Mouse (Mus musculus): ENCODE measurements around the gene Hist1h1c. TPM values are rescaled to one million over a fixed set of nuclear protein-coding genes. Genes with fewer than 3 reads are reported as not detected.

Gene Hist1h1c
- polyA plus RNA-seq, 2 experiments, result 46.8 to 72.5 TPM

GRCm38 (mm10) chr13:23778339-23778738, 39.7 kb downstream of the Hist1h1c start:
- TF ChIP-seq CTCF (IDR thresholded peaks at IDR 0.05; ENCODE audit: low read depth) (no peak), EP300 (IDR thresholded peaks at IDR 0.05; ENCODE audit: low read depth) (no peak)
- 69% methylated on average over 7 of the region's 7 CpGs for WGBS (ENCODE audit: insufficient replicate concordance)
- no peaks in the 10 kb centered on the region for H3K36me3 ChIP-seq (replicated peaks; ENCODE audit: control insufficient read depth, insufficient read depth, low read depth)
- H3K27ac ChIP-seq, result no peak overlapping the region
- no peak overlapping the region for H3K4me2 ChIP-seq (ENCODE audit: low read depth)
- no peak overlapping the region for H3K9ac ChIP-seq (replicated peaks)
- no peak for DNase-seq (ENCODE audit: low read depth in 3 of 3, low spot score in 3 of 3)
- no peak overlapping the region for H3K4me3 ChIP-seq (ENCODE audit: insufficient read depth in 1 of 2, low read depth in 2 of 2, low read length in 2 of 2)
- ATAC-seq (ENCODE audit: insufficient read depth), result no peak
- H3K27me3 ChIP-seq (ENCODE audit: control insufficient read depth, insufficient read depth, low read length), result no peaks in the 10 kb centered on the region
- H3K9me3 ChIP-seq (ENCODE audit: control insufficient read depth, low read length), result no peaks in the 10 kb centered on the region
- H3K4me1 ChIP-seq (replicated peaks; ENCODE audit: control insufficient read depth in 2 of 2, insufficient read depth in 2 of 2, low read length in 1 of 2), result peaks cover 2 to 20% of the 10 kb centered on the region in 2 experiments; a peak in 3 of 4 replicates

- Histone ChIP-seq H3K36me3 (replicated peaks; ENCODE audit: control insufficient read depth, insufficient read depth, low read depth) (no peaks in the 10 kb centered on the region), H3K27me3 (ENCODE audit: control insufficient read depth, insufficient read depth, low read length) (no peaks in the 10 kb centered on the region), H3K9ac (replicated peaks) (no peak overlapping the region), H3K4me1 (replicated peaks; ENCODE audit: control insufficient read depth in 2 of 2, insufficient read depth in 2 of 2, low read length in 1 of 2) (peaks cover 0 to 17% of the 10 kb centered on the region in 2 experiments; a peak in 3 of 4 replicates), H3K4me2 (ENCODE audit: low read depth) (no peak overlapping the region), H3K27ac (no peak overlapping the region), H3K9me3 (ENCODE audit: control insufficient read depth, low read length) (no peaks in the 10 kb centered on the region), H3K4me3 (ENCODE audit: insufficient read depth in 1 of 2, low read depth in 2 of 2, low read length in 2 of 2) (no peak overlapping the region)
- ATAC-seq (ENCODE audit: insufficient read depth), result 0 out of 2 replicates have a peak, but pooled peaks have one; percentile 21
- DNase-seq (ENCODE audit: low read depth in 3 of 3, low spot score in 3 of 3), result no peak
- TF ChIP-seq CTCF (IDR thresholded peaks at IDR 0.05; ENCODE audit: low read depth) (no peak), EP300 (IDR thresholded peaks at IDR 0.05; ENCODE audit: low read depth) (no peak)
- WGBS (ENCODE audit: insufficient replicate concordance), result 43% methylated on average over 4 of the region's 4 CpGs
Measured at GRCm38 (mm10) chr13:23779025-23779424, 40.4 kb downstream of the Hist1h1c start.

Small RNA genes lying within 50 kb of the gene (microRNA-seq; reads per million reads assigned to microRNA genes)
- gene Gm44314, result not detected
- not detected for gene Gm44484

Other genes starting within 250 kb of the Hist1h1c start
Only the 30 nearest of the 37 such genes appear.
- gene Hist1h3f, start 194.8 kb upstream of the Hist1h1c start, polyA plus RNA-seq (2012; rRNA removed), result 5.1 and 13.6 TPM in 2 replicates
- gene Hist1h3f, start 194.8 kb upstream of the Hist1h1c start, polyA plus RNA-seq (2014; fragmentation: Nextera tagmentation; extraction: Ambion mirVana), result 1.00 and 1.1 TPM in 2 replicates
- 4.9 and 17.8 TPM in 2 replicates for gene Hist1h4f, start 187.2 kb upstream of the Hist1h1c start, polyA plus RNA-seq (2012; rRNA removed)
- gene Hist1h4f, start 187.2 kb upstream of the Hist1h1c start, polyA plus RNA-seq (2014; fragmentation: Nextera tagmentation; extraction: Ambion mirVana), result 0.75 and 1.6 TPM in 2 replicates
- gene Hist1h1d, start 185.5 kb upstream of the Hist1h1c start, polyA plus RNA-seq (2012; rRNA removed), result 0.54 and 0.70 TPM in 2 replicates
- 1.2 and 1.6 TPM in 2 replicates for gene Hist1h1d, start 185.5 kb upstream of the Hist1h1c start, polyA plus RNA-seq (2014; fragmentation: Nextera tagmentation; extraction: Ambion mirVana)
- gene Hist1h3e, start 176.4 kb upstream of the Hist1h1c start, polyA plus RNA-seq (2012; rRNA removed), result 25.4 and 53.3 TPM in 2 replicates
- gene Hist1h3e, start 176.4 kb upstream of the Hist1h1c start, polyA plus RNA-seq (2014; fragmentation: Nextera tagmentation; extraction: Ambion mirVana), result 3.9 and 5.1 TPM in 2 replicates
- gene Hist1h2ae, start 167.6 kb upstream of the Hist1h1c start, polyA plus RNA-seq (2012; rRNA removed), result 10.8 and 14.3 TPM in 2 replicates
- 150 and 151 TPM in 2 replicates for gene Hist1h2ae, start 167.6 kb upstream of the Hist1h1c start, polyA plus RNA-seq (2014; fragmentation: Nextera tagmentation; extraction: Ambion mirVana)
- 42.1 and 55.9 TPM in 2 replicates for gene Hist1h2bg, start 167.4 kb upstream of the Hist1h1c start, polyA plus RNA-seq (2012; rRNA removed)
- gene Hist1h2bg, start 167.4 kb upstream of the Hist1h1c start, polyA plus RNA-seq (2014; fragmentation: Nextera tagmentation; extraction: Ambion mirVana), result 6.9 and 10.2 TPM in 2 replicates
- gene Hist1h2bf, start 164.6 kb upstream of the Hist1h1c start, polyA plus RNA-seq (2012; rRNA removed), result 15.9 and 35.2 TPM in 2 replicates
- gene Hist1h2bf, start 164.6 kb upstream of the Hist1h1c start, polyA plus RNA-seq (2014; fragmentation: Nextera tagmentation; extraction: Ambion mirVana), result 3.4 and 4.4 TPM in 2 replicates
- 10.4 and 25.5 TPM in 2 replicates for gene Hist1h2ad, start 164.4 kb upstream of the Hist1h1c start, polyA plus RNA-seq (2012; rRNA removed)
- gene Hist1h2ad, start 164.4 kb upstream of the Hist1h1c start, polyA plus RNA-seq (2014; fragmentation: Nextera tagmentation; extraction: Ambion mirVana), result 4.7 and 5.1 TPM in 2 replicates
- 20.4 and 27.3 TPM in 2 replicates for gene Hist1h3d, start 163.0 kb upstream of the Hist1h1c start, polyA plus RNA-seq (2012; rRNA removed)
- 7.1 and 7.2 TPM in 2 replicates for gene Hist1h3d, start 163.0 kb upstream of the Hist1h1c start, polyA plus RNA-seq (2014; fragmentation: Nextera tagmentation; extraction: Ambion mirVana)
- 8.6 and 12.8 TPM in 2 replicates for gene Hist1h4d, start 157.2 kb upstream of the Hist1h1c start, polyA plus RNA-seq (2012; rRNA removed)
- 152 and 155 TPM in 2 replicates for gene Hist1h4d, start 157.2 kb upstream of the Hist1h1c start, polyA plus RNA-seq (2014; fragmentation: Nextera tagmentation; extraction: Ambion mirVana)
- 2.8 and 3.3 TPM in 2 replicates for gene Hist1h2be, start 117.7 kb upstream of the Hist1h1c start, polyA plus RNA-seq (2012; rRNA removed)
- 0.95 and 1.3 TPM in 2 replicates for gene Hist1h2be, start 117.7 kb upstream of the Hist1h1c start, polyA plus RNA-seq (2014; fragmentation: Nextera tagmentation; extraction: Ambion mirVana)
- gene Hist1h1e, start 116.2 kb upstream of the Hist1h1c start, polyA plus RNA-seq (2012; rRNA removed), result 6.3 and 8.0 TPM in 2 replicates
- 23.1 and 24.4 TPM in 2 replicates for gene Hist1h1e, start 116.2 kb upstream of the Hist1h1c start, polyA plus RNA-seq (2014; fragmentation: Nextera tagmentation; extraction: Ambion mirVana)
- 1.5 and 1.8 TPM in 2 replicates for gene Hist1h2ac, start 54.9 kb upstream of the Hist1h1c start, polyA plus RNA-seq (2012; rRNA removed)
- gene Hist1h2ac, start 54.9 kb upstream of the Hist1h1c start, polyA plus RNA-seq (2014; fragmentation: Nextera tagmentation; extraction: Ambion mirVana), result 1.1 and 1.3 TPM in 2 replicates
- 67.1 and 79.7 TPM in 2 replicates for gene Hist1h2bc, start 54.6 kb upstream of the Hist1h1c start, polyA plus RNA-seq (2012; rRNA removed)
- gene Hist1h2bc, start 54.6 kb upstream of the Hist1h1c start, polyA plus RNA-seq (2014; fragmentation: Nextera tagmentation; extraction: Ambion mirVana), result 104 and 106 TPM in 2 replicates
- 0.13 TPM in 1 of 2 replicates, not detected in the other for gene Hist1h1t, start 43.0 kb upstream of the Hist1h1c start, polyA plus RNA-seq (2012; rRNA removed)
- gene Hist1h1t, start 43.0 kb upstream of the Hist1h1c start, polyA plus RNA-seq (2014; fragmentation: Nextera tagmentation; extraction: Ambion mirVana), result not detected in 2 replicates
- gene Hist1h4c, start 40.4 kb upstream of the Hist1h1c start, polyA plus RNA-seq (2012; rRNA removed), result 3.5 and 6.2 TPM in 2 replicates
- 8.5 and 10.1 TPM in 2 replicates for gene Hist1h4c, start 40.4 kb upstream of the Hist1h1c start, polyA plus RNA-seq (2014; fragmentation: Nextera tagmentation; extraction: Ambion mirVana)
- 2.8 and 3.4 TPM in 2 replicates for gene Hfe, start 28.0 kb upstream of the Hist1h1c start, polyA plus RNA-seq (2012; rRNA removed)
- 10.8 and 12.2 TPM in 2 replicates for gene Hfe, start 28.0 kb upstream of the Hist1h1c start, polyA plus RNA-seq (2014; fragmentation: Nextera tagmentation; extraction: Ambion mirVana)
- 48.5 and 88.2 TPM in 2 replicates for gene Hist1h3c, start 6.8 kb downstream of the Hist1h1c start, polyA plus RNA-seq (2012; rRNA removed)
- 3.6 and 5.7 TPM in 2 replicates for gene Hist1h3c, start 6.8 kb downstream of the Hist1h1c start, polyA plus RNA-seq (2014; fragmentation: Nextera tagmentation; extraction: Ambion mirVana)
- 20.0 and 34.0 TPM in 2 replicates for gene Hist1h2bb, start 7.9 kb downstream of the Hist1h1c start, polyA plus RNA-seq (2012; rRNA removed)
- 2.6 and 3.5 TPM in 2 replicates for gene Hist1h2bb, start 7.9 kb downstream of the Hist1h1c start, polyA plus RNA-seq (2014; fragmentation: Nextera tagmentation; extraction: Ambion mirVana)
- 45.2 and 45.3 TPM in 2 replicates for gene Hist1h2ab, start 12.3 kb downstream of the Hist1h1c start, polyA plus RNA-seq (2012; rRNA removed)
- gene Hist1h2ab, start 12.3 kb downstream of the Hist1h1c start, polyA plus RNA-seq (2014; fragmentation: Nextera tagmentation; extraction: Ambion mirVana), result 70.4 and 74.8 TPM in 2 replicates
- 40.0 and 45.7 TPM in 2 replicates for gene Hist1h3b, start 13.5 kb downstream of the Hist1h1c start, polyA plus RNA-seq (2012; rRNA removed)
- 8.9 and 11.4 TPM in 2 replicates for gene Hist1h3b, start 13.5 kb downstream of the Hist1h1c start, polyA plus RNA-seq (2014; fragmentation: Nextera tagmentation; extraction: Ambion mirVana)
- 9.2 and 21.6 TPM in 2 replicates for gene Hist1h4b, start 18.2 kb downstream of the Hist1h1c start, polyA plus RNA-seq (2012; rRNA removed)
- 4.5 and 5.1 TPM in 2 replicates for gene Hist1h4b, start 18.2 kb downstream of the Hist1h1c start, polyA plus RNA-seq (2014; fragmentation: Nextera tagmentation; extraction: Ambion mirVana)
- 4.3 and 11.8 TPM in 2 replicates for gene Hist1h4a, start 22.4 kb downstream of the Hist1h1c start, polyA plus RNA-seq (2012; rRNA removed)
- 0.57 and 0.78 TPM in 2 replicates for gene Hist1h4a, start 22.4 kb downstream of the Hist1h1c start, polyA plus RNA-seq (2014; fragmentation: Nextera tagmentation; extraction: Ambion mirVana)
- gene Hist1h3a, start 23.6 kb downstream of the Hist1h1c start, polyA plus RNA-seq (2012; rRNA removed), result 36.1 and 49.8 TPM in 2 replicates
- 5.8 and 7.5 TPM in 2 replicates for gene Hist1h3a, start 23.6 kb downstream of the Hist1h1c start, polyA plus RNA-seq (2014; fragmentation: Nextera tagmentation; extraction: Ambion mirVana)
- gene Hist1h1a, start 24.9 kb downstream of the Hist1h1c start, polyA plus RNA-seq (2012; rRNA removed), result 7.6 and 11.9 TPM in 2 replicates
- gene Hist1h1a, start 24.9 kb downstream of the Hist1h1c start, polyA plus RNA-seq (2014; fragmentation: Nextera tagmentation; extraction: Ambion mirVana), result 6.3 and 7.4 TPM in 2 replicates
- gene Trim38, start 31.1 kb downstream of the Hist1h1c start, polyA plus RNA-seq (2012; rRNA removed), result 0.06 TPM in 1 of 2 replicates, not detected in the other
- gene Trim38, start 31.1 kb downstream of the Hist1h1c start, polyA plus RNA-seq (2014; fragmentation: Nextera tagmentation; extraction: Ambion mirVana), result not detected in 2 replicates
- gene Slc17a2, start 68.2 kb downstream of the Hist1h1c start, polyA plus RNA-seq (2012; rRNA removed), result 1.00 and 1.1 TPM in 2 replicates
- gene Slc17a2, start 68.2 kb downstream of the Hist1h1c start, polyA plus RNA-seq (2014; fragmentation: Nextera tagmentation; extraction: Ambion mirVana), result 0.77 and 1.3 TPM in 2 replicates
- gene Slc17a3, start 100.6 kb downstream of the Hist1h1c start, polyA plus RNA-seq (2012; rRNA removed), result 3.8 TPM in 2 replicates
- 4.7 and 6.1 TPM in 2 replicates for gene Slc17a3, start 100.6 kb downstream of the Hist1h1c start, polyA plus RNA-seq (2014; fragmentation: Nextera tagmentation; extraction: Ambion mirVana)
- 0.11 and 0.12 TPM in 2 replicates for gene Slc17a1, start 128.9 kb downstream of the Hist1h1c start, polyA plus RNA-seq (2012; rRNA removed)
- 0.08 and 0.25 TPM in 2 replicates for gene Slc17a1, start 128.9 kb downstream of the Hist1h1c start, polyA plus RNA-seq (2014; fragmentation: Nextera tagmentation; extraction: Ambion mirVana)
- gene Slc17a4, start 176.2 kb downstream of the Hist1h1c start, polyA plus RNA-seq (2012; rRNA removed), result 0.02 and 0.03 TPM in 2 replicates
- 0.04 and 0.08 TPM in 2 replicates for gene Slc17a4, start 176.2 kb downstream of the Hist1h1c start, polyA plus RNA-seq (2014; fragmentation: Nextera tagmentation; extraction: Ambion mirVana)